Mouse (Mus musculus) limb, embryonic 14.5 days (tissue): Measurements from ENCODE around the gene Lrfn3. TPM values are rescaled to one million over a fixed set of nuclear protein-coding genes. Genes with fewer than 3 reads are reported as not detected.

Experiments
- ATAC-seq: fragments of 200-750 bp; cut with Nextera tagmentation; 2 replicates; pipeline ENCODE4 v1.8.0; 2017; ENCODE audit warnings: low read depth, moderate number of reproducible peaks, moderate TSS enrichment; ENCODE audit not compliant: low FRiP score
- DNase-seq: peaks from one replicate; pipeline ENCODE4 v3.0.0-alpha.2; 2015; ENCODE audit warnings: low spot score
- H3K27ac ChIP-seq: fragments of 300-500 bp; sonication (generic); replicated peaks from 2 replicates; pipeline ENCODE4 v1.5.1; 2014; ENCODE audit warnings: low read depth, mild to moderate bottlenecking, low read length, moderate library complexity, mixed read lengths
- H3K27me3 ChIP-seq: fragments of 300-500 bp; sonication (generic); 2 replicates; pipeline ENCODE4 v1.6.1; 2014; ENCODE audit warnings: low read length, mixed read lengths; ENCODE audit not compliant: control insufficient read depth, insufficient read depth
- H3K36me3 ChIP-seq: fragments of 300-500 bp; sonication (generic); 2 replicates; pipeline ENCODE4 v1.6.1; 2014; ENCODE audit warnings: mild to moderate bottlenecking, low read length, moderate library complexity, mixed read lengths; ENCODE audit not compliant: control insufficient read depth, insufficient read depth
- H3K4me1 ChIP-seq: fragments of 300-500 bp; sonication (generic); 2 replicates; pipeline ENCODE4 v1.6.1; 2014; ENCODE audit warnings: antibody characterized with exemption, low read length, mixed read lengths; ENCODE audit not compliant: control insufficient read depth, insufficient read depth
- H3K4me2 ChIP-seq: fragments of 300-500 bp; sonication (generic); replicated peaks from 2 replicates; pipeline ENCODE4 v1.6.1; 2014; ENCODE audit warnings: low read depth, mild to moderate bottlenecking, low read length, moderate library complexity; ENCODE audit not compliant: severe bottlenecking
- H3K4me3 ChIP-seq: fragments of 300-500 bp; sonication (generic); replicated peaks from 2 replicates; pipeline ENCODE4 v1.5.1; 2014; ENCODE audit warnings: low read length
- H3K9ac ChIP-seq: fragments of 300-500 bp; sonication (generic); 2 replicates; pipeline ENCODE4 v1.6.1; 2014; ENCODE audit warnings: mild to moderate bottlenecking, low read depth, low read length, moderate library complexity; ENCODE audit not compliant: severe bottlenecking
- H3K9me3 ChIP-seq: fragments of 300-500 bp; sonication (generic); 2 replicates; pipeline ENCODE4 v1.6.1; 2016; ENCODE audit warnings: low read length; ENCODE audit not compliant: control insufficient read depth
- POLR2A ChIP-seq: fragments of 200-500 bp; IDR thresholded peaks from 2 replicates; pipeline ENCODE4 v1.8.0; 2012; ENCODE audit warnings: inconsistent platforms, mild to moderate bottlenecking, moderate library complexity, borderline replicate concordance; ENCODE audit not compliant: insufficient read depth, insufficient read length; ENCODE audit errors: extremely low read depth
- WGBS: fragments of 180-500 bp; shearing (Covaris S2); extraction: QIAGEN DNeasy Blood & Tissue Kit; methylation state at CpG from one replicate; pipeline ENCODE4 v1.1.7; 2014; 5-methylcytosine and 5-hydroxymethylcytosine counted together
- polyA plus RNA-seq, 2 experiments: library from polyadenylated mRNA; depleted of rRNA in 1 of 2; stranded (reverse) in 1 of 2; unstranded in 1 of 2; fragments of >200 nt; fragmentation: Nextera tagmentation in 1 of 2; extraction: Ambion mirVana in 1 of 2; gene quantifications; 2 replicates each; pipeline versions ENCODE4 v1.2.1 to v1.2.3; 2012 to 2014

The Lrfn3 gene
- polyA plus RNA-seq, 2 experiments, result 6.9 to 11.5 TPM

DNA sequence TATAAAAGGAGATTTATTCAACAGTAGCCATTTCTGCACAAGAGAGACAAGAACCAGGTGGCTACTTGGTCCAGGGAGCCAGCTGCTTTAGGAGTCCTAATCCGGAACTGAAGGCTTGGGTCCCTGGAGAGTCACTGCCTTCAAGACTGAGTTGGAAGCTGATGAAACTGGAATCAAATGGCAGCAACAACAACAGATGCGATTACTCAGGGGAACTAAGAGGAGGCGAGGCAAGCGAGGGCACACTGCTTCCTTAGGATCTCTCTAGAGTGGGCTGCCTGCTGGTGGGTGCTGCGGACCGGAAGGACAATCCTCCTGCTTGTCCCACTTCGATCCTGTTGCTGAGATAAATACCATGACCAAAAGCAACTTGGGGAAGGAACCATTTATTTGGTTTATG, 37.1 kb upstream of the Lrfn3 start:
- no peaks in the 10 kb centered on the region for H3K4me1 ChIP-seq
- no peak for TF ChIP-seq POLR2A
- no peaks in the 10 kb centered on the region for H3K27me3 ChIP-seq
- H3K27ac ChIP-seq, result no peak overlapping the region
- no peaks in the 10 kb centered on the region for H3K36me3 ChIP-seq
- no peak overlapping the region for H3K4me3 ChIP-seq
- H3K9me3 ChIP-seq, result no peaks in the 10 kb centered on the region
- no peak overlapping the region for H3K4me2 ChIP-seq
- WGBS, result 59% methylated on average over 7 of the region's 7 CpGs
- no peak; the same call in 1 of the 2 replicates for ATAC-seq
- peak; percentile 39 for DNase-seq
- H3K9ac ChIP-seq, result no peak overlapping the region

- no peak for TF ChIP-seq POLR2A
- no peaks in the 10 kb centered on the region for H3K36me3 ChIP-seq
- DNase-seq (no peak), ATAC-seq (no peak)
- WGBS, result 41% methylated on average over 2 of the region's 2 CpGs
- H3K4me1 ChIP-seq, result no peaks in the 10 kb centered on the region
- H3K9me3 ChIP-seq, result no peaks in the 10 kb centered on the region
- no peak overlapping the region for H3K9ac ChIP-seq
- H3K27me3 ChIP-seq, result no peaks in the 10 kb centered on the region
- H3K4me2 ChIP-seq, result no peak overlapping the region
- H3K27ac ChIP-seq, result no peak overlapping the region
- no peak overlapping the region for H3K4me3 ChIP-seq
Measured at GRCm38 (mm10) chr7:30394871-30395270, 32.3 kb upstream of the Lrfn3 start.

DNA sequence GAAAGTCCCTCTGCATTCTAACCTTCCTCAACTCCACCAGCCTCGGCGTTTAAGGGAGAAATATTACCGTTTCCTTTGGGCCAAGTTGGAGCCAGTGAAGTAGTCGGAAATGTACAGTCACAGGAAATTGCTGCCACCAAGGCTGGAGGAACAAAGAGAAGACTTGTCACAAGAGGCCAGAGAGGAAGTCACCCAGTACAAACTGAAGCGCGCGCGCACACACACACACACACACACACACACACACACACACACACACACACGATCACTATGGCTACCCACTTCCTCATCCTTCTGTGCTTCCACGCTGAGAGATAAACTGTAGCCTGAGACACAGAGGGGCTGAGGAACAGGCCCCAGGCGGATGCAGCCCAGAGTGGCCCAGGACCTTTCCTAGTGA, 31.8 kb upstream of the Lrfn3 start:
- Histone ChIP-seq H3K4me2 (no peak overlapping the region), H3K4me3 (no peak overlapping the region), H3K4me1 (no peaks in the 10 kb centered on the region), H3K27me3 (no peaks in the 10 kb centered on the region), H3K27ac (no peak overlapping the region), H3K9ac (no peak overlapping the region), H3K36me3 (no peaks in the 10 kb centered on the region), H3K9me3 (no peaks in the 10 kb centered on the region)
- no peak for TF ChIP-seq POLR2A
- WGBS, result 60% methylated on average over 11 of the region's 11 CpGs
- DNase-seq, result peak; percentile 4
- 0 out of 2 replicates have a peak, but pooled peaks have one; percentile 37 for ATAC-seq

DNA sequence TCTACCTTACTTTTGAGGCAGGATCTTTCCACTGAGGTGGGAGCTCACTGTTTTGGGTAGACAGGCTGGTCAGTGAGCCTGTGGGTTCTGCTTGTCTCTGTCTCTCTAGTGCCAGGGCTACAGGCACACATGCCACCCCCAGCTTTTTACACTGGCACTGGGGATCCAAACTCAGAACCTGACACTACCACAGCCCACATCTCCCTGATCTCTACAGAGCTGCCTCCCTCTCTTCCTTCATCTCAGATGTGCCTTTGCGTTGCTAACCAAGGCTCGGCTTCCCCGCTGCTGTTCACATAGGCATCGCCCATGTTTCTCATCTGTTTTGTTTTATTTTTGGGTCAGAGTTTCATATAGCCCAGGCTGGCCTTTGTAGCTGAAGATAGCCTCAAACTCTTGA, 31.1 kb upstream of the Lrfn3 start:
- WGBS, result 80% methylated on average over 4 of the region's 4 CpGs
- ATAC-seq, result no peak

DNA sequence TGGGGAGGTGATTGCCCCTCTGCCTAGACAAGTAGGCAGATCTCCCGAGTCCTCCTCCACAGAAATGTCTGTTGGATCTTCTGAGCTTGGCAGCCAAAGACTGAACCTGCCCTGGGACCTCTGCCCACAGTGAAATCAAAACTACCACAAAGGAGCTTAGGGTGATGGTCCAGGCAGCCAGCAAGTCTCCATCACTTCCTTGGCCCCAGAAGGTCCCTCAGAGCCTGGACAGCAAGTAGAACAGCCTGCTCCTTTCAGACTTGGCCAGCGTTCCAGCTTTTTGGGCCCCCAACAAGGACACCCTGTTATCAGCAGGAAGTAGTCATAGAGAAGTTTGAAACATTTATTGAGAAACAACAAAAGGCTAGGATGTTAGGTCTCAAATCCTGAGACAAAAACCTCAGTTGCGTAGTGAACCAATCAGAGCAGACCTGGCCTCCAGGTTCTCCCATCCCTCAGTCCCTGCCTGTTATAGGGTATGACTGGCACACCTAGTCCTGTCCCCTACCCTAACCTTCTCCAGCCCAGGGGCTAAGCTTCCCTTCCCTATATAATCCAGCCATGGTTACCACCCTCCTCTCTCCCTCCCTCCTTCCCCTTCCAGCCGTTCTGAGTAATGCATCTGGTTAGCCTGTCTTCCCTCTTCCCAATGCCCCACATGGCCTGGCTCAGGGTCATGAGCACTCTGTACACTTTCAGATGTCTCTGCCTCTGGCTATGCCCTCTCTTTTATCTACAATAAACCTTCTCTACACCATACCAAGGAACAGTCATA, 30.4 kb upstream of the Lrfn3 start:
- Histone ChIP-seq H3K27me3 (no peaks in the 10 kb centered on the region), H3K4me1 (no peaks in the 10 kb centered on the region), H3K27ac (no peak overlapping the region), H3K4me2 (no peak overlapping the region), H3K36me3 (no peaks in the 10 kb centered on the region), H3K9me3 (no peaks in the 10 kb centered on the region), H3K4me3 (no peak overlapping the region), H3K9ac (no peak overlapping the region)
- DNase-seq, result no peak
- 71% methylated on average over 4 of the region's 4 CpGs for WGBS
- no peak for TF ChIP-seq POLR2A
- no peak for ATAC-seq

More for the DNA sequence above, 31.1 kb upstream of the Lrfn3 start:
- H3K4me3 ChIP-seq, result no peak overlapping the region
- no peak for DNase-seq
- H3K9ac ChIP-seq, result no peak overlapping the region
- H3K4me1 ChIP-seq, result no peaks in the 10 kb centered on the region
- no peak overlapping the region for H3K27ac ChIP-seq
- TF ChIP-seq POLR2A, result no peak
- no peaks in the 10 kb centered on the region for H3K36me3 ChIP-seq
- H3K27me3 ChIP-seq, result no peaks in the 10 kb centered on the region
- no peaks in the 10 kb centered on the region for H3K9me3 ChIP-seq
- no peak overlapping the region for H3K4me2 ChIP-seq

DNA sequence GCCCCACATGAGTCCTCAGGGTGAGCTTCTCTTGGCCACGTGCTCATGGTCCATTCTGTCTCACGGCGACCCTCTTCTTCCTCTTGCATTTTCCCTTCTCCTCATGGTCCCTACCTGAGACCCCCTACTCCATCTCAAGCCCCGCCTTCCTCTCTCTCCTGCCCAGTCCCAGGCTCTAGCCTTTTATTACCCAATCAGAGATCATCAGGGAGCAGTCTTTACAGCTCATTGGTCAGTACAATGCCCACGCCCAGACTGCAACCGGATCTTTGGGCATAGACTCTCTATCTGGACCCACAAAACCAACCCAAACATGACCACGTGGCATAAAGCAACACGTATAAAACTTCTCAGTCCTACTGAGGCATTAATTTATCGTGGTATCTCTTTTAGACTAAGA, 21.5 kb upstream of the Lrfn3 start:
- no peaks in the 10 kb centered on the region for H3K4me1 ChIP-seq
- no peaks in the 10 kb centered on the region for H3K9me3 ChIP-seq
- no peak overlapping the region for H3K27ac ChIP-seq
- ATAC-seq (no peak), DNase-seq (no peak)
- no peaks in the 10 kb centered on the region for H3K36me3 ChIP-seq
- TF ChIP-seq POLR2A, result no peak
- no peak overlapping the region for H3K9ac ChIP-seq
- no peaks in the 10 kb centered on the region for H3K27me3 ChIP-seq
- H3K4me2 ChIP-seq, result no peak overlapping the region
- H3K4me3 ChIP-seq, result no peak overlapping the region
- WGBS, result 76% methylated on average over 9 of the region's 9 CpGs
